10 mouse cellular contexts compared by ENCODE assay signal in genomic region chr2:34938269-34939208, GRCm38 (mm10). TPM values are rescaled to one million over a fixed set of nuclear protein-coding genes. Genes with fewer than 3 reads are reported as not detected.
DNase-seq lines count a peak whose midpoint lies in the region; ATAC-seq and TF ChIP-seq lines count a peak whose summit lies in the region.
"Had no signal": no experiment of that assay in that cellular context is flagged by ENCODE, and none has a peak within 500 bp of the region (broad histone marks: within the 10 kb centered on the region; RNA-seq: fewer than 3 reads in every experiment).

No protein-coding gene starts in this region.

- no peaks in the 10 kb centered on the region for H3K79me2 ChIP-seq in MEL (ENCODE audit: control insufficient read depth, insufficient read depth, low read length, poor library complexity)

- no peak for TF ChIP-seq RAD21 in MEL (IDR thresholded peaks at IDR 0.05; ENCODE audit: low read depth, low read length)

- no peak for TF ChIP-seq POLR2A in MEL (IDR thresholded peaks at IDR 0.05; ENCODE audit: control insufficient read depth in 1 of 2, insufficient read depth in 1 of 2, low read depth in 1 of 2, low read length in 2 of 2, poor library complexity in 1 of 2)

- WGBS in heart, embryonic 15.5 days = 31% methylated on average over 8 of the region's 8 CpGs

- H3K4me3 ChIP-seq in MEL (ENCODE audit: control insufficient read depth in 1 of 2, insufficient read depth in 1 of 2, low read depth in 2 of 2, low read length in 2 of 2) = no peak overlapping the region
- H3K4me3 ChIP-seq in heart, embryonic 15.5 days = no peak overlapping the region
- H3K4me3 ChIP-seq: layer of hippocampus, adult 2 months; midbrain, embryonic 15.5 days had no signal

- no peaks in the 10 kb centered on the region for H3K9me3 ChIP-seq in MEL (replicated peaks; ENCODE audit: insufficient read depth, low read length)
- H3K9me3 ChIP-seq in heart, embryonic 15.5 days (replicated peaks) = no peaks in the 10 kb centered on the region
- H3K9me3 ChIP-seq: midbrain, embryonic 15.5 days had no signal

- no peaks in the 10 kb centered on the region for H3K4me1 ChIP-seq in MEL (ENCODE audit: control insufficient read depth in 1 of 2, insufficient read depth in 2 of 2, low read length in 2 of 2)
- peaks cover 24% of the 10 kb centered on the region for H3K4me1 ChIP-seq in heart, embryonic 15.5 days (replicated peaks)
- H3K4me1 ChIP-seq: midbrain, embryonic 15.5 days had no signal

- TF ChIP-seq EP300 in MEL (IDR thresholded peaks at IDR 0.05; ENCODE audit: low read depth in 1 of 2, low read length in 2 of 2) = no peak

- peaks cover 6 to 12% of the 10 kb centered on the region in 2 experiments for H3K27me3 ChIP-seq in MEL (ENCODE audit: control insufficient read depth in 1 of 2, insufficient read depth in 2 of 2, low read length in 2 of 2)
- peaks cover 12% of the 10 kb centered on the region for H3K27me3 ChIP-seq in heart, embryonic 15.5 days
- H3K27me3 ChIP-seq: midbrain, embryonic 15.5 days had no signal

- no peak overlapping the region for H3K9ac ChIP-seq in MEL (ENCODE audit: control insufficient read depth, low read depth, low read length, poor library complexity, severe bottlenecking)
- H3K9ac ChIP-seq in heart, embryonic 15.5 days = no peak overlapping the region
- H3K9ac ChIP-seq: midbrain, embryonic 15.5 days had no signal

- peak; percentile 59 for ATAC-seq in heart, embryonic 15.5 days (replicated peaks; ENCODE audit: insufficient number of reproducible peaks, insufficient read depth, low FRiP score, low read depth)
- ATAC-seq in erythroblast, adult 5-6 weeks (replicated peaks; ENCODE audit: low FRiP score, poor library complexity, severe bottlenecking) = no peak
- no peak for ATAC-seq in cerebellum, adult (ENCODE audit: insufficient number of reproducible peaks, low FRiP score, low TSS enrichment)
- ATAC-seq: midbrain, embryonic 15.5 days had no signal

- no peak overlapping the region for H3K27ac ChIP-seq in MEL (ENCODE audit: control insufficient read depth, low read depth, low read length)
- peak overlapping the region; percentile 45 for H3K27ac ChIP-seq in heart, embryonic 15.5 days
- H3K27ac ChIP-seq: layer of hippocampus, adult 2 months; midbrain, embryonic 15.5 days had no signal

- no peak for TF ChIP-seq CTCF in MEL (IDR thresholded peaks at IDR 0.05 in 2 of 3, conservative IDR thresholded peaks at IDR 0.05 in 1 of 3; ENCODE audit: control insufficient read depth in 1 of 3, insufficient read depth in 1 of 3, low read depth in 2 of 3, low read length in 3 of 3, poor library complexity in 1 of 3, severe bottlenecking in 1 of 3)

- peak overlapping the region; percentile 26 for H3K4me2 ChIP-seq in heart, embryonic 15.5 days
- H3K4me2 ChIP-seq: midbrain, embryonic 15.5 days had no signal

- H3K36me3 ChIP-seq in MEL (ENCODE audit: control insufficient read depth in 1 of 2, insufficient read depth in 2 of 2, low read length in 2 of 2) = no peaks in the 10 kb centered on the region
- no peaks in the 10 kb centered on the region for H3K36me3 ChIP-seq in heart, embryonic 15.5 days
- H3K36me3 ChIP-seq: midbrain, embryonic 15.5 days had no signal

- DNase-seq in heart, adult 18-20 months = peak; percentile 51 to 60
- no peak for DNase-seq in heart, adult 8-10 months (ENCODE audit: low spot score)
- DNase-seq in MEL (ENCODE audit: low read depth, low spot score) = peak; percentile 16
- DNase-seq in natural killer cell, adult 2 months (ENCODE audit: low spot score in 2 of 2) = peak; percentile 45 to 53
- DNase-seq in kidney, adult 9 months = no peak

TF ChIP-seq in MEL, 35 proteins besides CTCF, POLR2A, EP300 and RAD21:
- TF ChIP-seq BHLHE40 (IDR thresholded peaks at IDR 0.05; ENCODE audit: borderline replicate concordance, low read depth, low read length) (no peak), HCFC1 (IDR thresholded peaks at IDR 0.05; ENCODE audit: low read depth, low read length) (no peak), MAZ (IDR thresholded peaks at IDR 0.05; ENCODE audit: low read depth, low read length) (no peak), CHD2 (IDR thresholded peaks at IDR 0.05; ENCODE audit: low read length) (no peak), NRF1 (IDR thresholded peaks at IDR 0.05; ENCODE audit: insufficient read depth, low read depth, low read length, poor library complexity, severe bottlenecking) (no peak), ZKSCAN1 (IDR thresholded peaks at IDR 0.05; ENCODE audit: low read depth, low read length) (no peak), POLR2AphosphoS2 (IDR thresholded peaks at IDR 0.05; ENCODE audit: low read length) (no peak), TBP (IDR thresholded peaks at IDR 0.05; ENCODE audit: low read depth, low read length) (no peak), NELFE (IDR thresholded peaks at IDR 0.05; ENCODE audit: low read depth, low read length) (no peak), MXI1 (IDR thresholded peaks at IDR 0.05; ENCODE audit: low read depth, low read length) (no peak), MYC (IDR thresholded peaks at IDR 0.05; ENCODE audit: low read depth, low read length) (no peak)

RNA-seq across cellular contexts. Expression of gene Traf1, which starts 23.0 kb away (rescaled TPM):
- total RNA-seq in heart, adult 18-20 months (2021) = 1 to 10 TPM; 1.9 to 3.5 TPM
- 1 to 10 TPM; 1.1 to 2.6 (median 1.2) TPM for total RNA-seq in heart, adult 8-10 months (2022)
- total RNA-seq in MEL (2012; rRNA removed) = 0.04 TPM in 1 of 2 replicates, not detected in the other
- under 1 TPM in 1 of 2 experiments, not detected in 1; 0.03 TPM for polyA plus RNA-seq in MEL (2012; ENCODE audit: insufficient read depth in 1 of 2, insufficient read length in 2 of 2, low read depth in 1 of 2, low replicate concordance in 2 of 2, missing spikeins in 1 of 2)
- polyA plus RNA-seq in heart, embryonic 15.5 days (2015; fragmentation: Nextera tagmentation; extraction: Ambion mirVana) = 1.4 and 4.3 TPM in 2 replicates
- total RNA-seq in erythroblast, adult 5-6 weeks (2015; ENCODE audit: low replicate concordance) = 0.63 TPM in 1 of 2 replicates, not detected in the other
- 0.43 TPM in 1 of 2 replicates, not detected in the other for total RNA-seq in erythroblast, adult 5-6 weeks (2017; ENCODE audit: low replicate concordance)

RNA-seq across cellular contexts. Expression of gene Phf19, which starts 24.7 kb away (rescaled TPM):
- total RNA-seq in heart, adult 18-20 months (2021) = under 1 TPM; 0.93 to 0.99 TPM
- total RNA-seq in heart, adult 8-10 months (2022) = 1 to 10 TPM in 2 of 4 experiments, under 1 TPM in 2; 0.66 to 1.5 (median 1.2) TPM
- total RNA-seq in MEL (2012; rRNA removed) = 10.2 and 10.9 TPM in 2 replicates
- 10 to 100 TPM in 1 of 2 experiments, not detected in 1; 26.2 TPM for polyA plus RNA-seq in MEL (2012; ENCODE audit: insufficient read depth in 1 of 2, insufficient read length in 2 of 2, low read depth in 1 of 2, low replicate concordance in 2 of 2, missing spikeins in 1 of 2)
- polyA plus RNA-seq in heart, embryonic 15.5 days (2015; fragmentation: Nextera tagmentation; extraction: Ambion mirVana) = 1.9 and 3.3 TPM in 2 replicates
- 1.7 and 1.9 TPM in 2 replicates for total RNA-seq in erythroblast, adult 5-6 weeks (2015; ENCODE audit: low replicate concordance)
- total RNA-seq in erythroblast, adult 5-6 weeks (2017; ENCODE audit: low replicate concordance) = 0.42 and 1.9 TPM in 2 replicates

Comparison
In these comparisons a context has a peak if more than half of its experiments do, and no peak if none do; other contexts are left out.
1. DNase-seq: peak in heart, adult 18-20 months (2 of 2), MEL (single experiment) and natural killer cell, adult 2 months (2 of 2); none in heart, adult 8-10 months (single experiment) and kidney, adult 9 months (single experiment).